Mouse (Mus musculus): ENCODE measurements around the gene Ralgapa2. TPM values are rescaled to one million over a fixed set of nuclear protein-coding genes. Genes with fewer than 3 reads are reported as not detected.
A peak's percentile ranks its signal among the peaks of the same experiment; 100 is the strongest.

Gene Ralgapa2
- total and polyA plus RNA-seq, 2 experiments from 2014 or later = 7.6 to 21.7 TPM

GRCm38 (mm10) chr2:146488291-146488690 lies 23.9 kb downstream of the Ralgapa2 start:
- WGBS = 49% methylated on average over 3 of the region's 3 CpGs
- TF ChIP-seq EP300 (IDR thresholded peaks at IDR 0.05; ENCODE audit: low read depth) (no peak), CTCF (IDR thresholded peaks at IDR 0.05; ENCODE audit: low read depth) (no peak)

GRCm38 (mm10) chr2:146482859-146483258 lies 29.3 kb downstream of the Ralgapa2 start:
- no peak for DNase-seq (ENCODE audit: low spot score)
- Histone ChIP-seq H3K36me3 (replicated peaks; ENCODE audit: control insufficient read depth, insufficient read depth, low read length) (peaks cover 22% of the 10 kb centered on the region), H3K9me3 (replicated peaks; ENCODE audit: control insufficient read depth, low read length) (no peaks in the 10 kb centered on the region), H3K27me3 (ENCODE audit: control insufficient read depth, insufficient read depth, low read length) (no peaks in the 10 kb centered on the region), H3K4me1 (ENCODE audit: control insufficient read depth, insufficient read depth) (peaks cover 12% of the 10 kb centered on the region), H3K9ac (replicated peaks; ENCODE audit: low read depth, low read length) (no peak overlapping the region), H3K4me2 (ENCODE audit: low read depth, low read length) (no peak overlapping the region), H3K27ac (ENCODE audit: low read depth) (no peak overlapping the region), H3K4me3 (ENCODE audit: low read depth, low read length) (no peak overlapping the region)
- TF ChIP-seq CTCF (IDR thresholded peaks at IDR 0.05; ENCODE audit: low read depth) = no peak
- no peak for TF ChIP-seq EP300 (IDR thresholded peaks at IDR 0.05; ENCODE audit: low read depth)
- no peak for ATAC-seq (ENCODE audit: insufficient read depth, low read depth)

More at GRCm38 (mm10) chr2:146488291-146488690, 23.9 kb downstream of the Ralgapa2 start:
- H3K4me1 ChIP-seq (ENCODE audit: control insufficient read depth, insufficient read depth) = peaks cover 37% of the 10 kb centered on the region
- ATAC-seq (ENCODE audit: insufficient read depth, low read depth) (no peak), DNase-seq (ENCODE audit: low spot score) (no peak)
- no peaks in the 10 kb centered on the region for H3K9me3 ChIP-seq (replicated peaks; ENCODE audit: control insufficient read depth, low read length)
- H3K36me3 ChIP-seq (replicated peaks; ENCODE audit: control insufficient read depth, insufficient read depth, low read length) = peaks cover 11% of the 10 kb centered on the region
- no peak overlapping the region for H3K9ac ChIP-seq (replicated peaks; ENCODE audit: low read depth, low read length)
- no peak overlapping the region for H3K4me2 ChIP-seq (ENCODE audit: low read depth, low read length)
- H3K4me3 ChIP-seq (ENCODE audit: low read depth, low read length) = no peak overlapping the region
- no peak overlapping the region for H3K27ac ChIP-seq (ENCODE audit: low read depth)
- no peaks in the 10 kb centered on the region for H3K27me3 ChIP-seq (ENCODE audit: control insufficient read depth, insufficient read depth, low read length)

GRCm38 (mm10) chr2:146477491-146477890 lies 34.7 kb downstream of the Ralgapa2 start:
- WGBS = 92% methylated on average over 4 of the region's 4 CpGs
- H3K36me3 ChIP-seq (replicated peaks; ENCODE audit: control insufficient read depth, insufficient read depth, low read length) = peaks cover 3% of the 10 kb centered on the region; the same call in 1 of the 2 replicates
- no peaks in the 10 kb centered on the region for H3K27me3 ChIP-seq (ENCODE audit: control insufficient read depth, insufficient read depth, low read length)
- DNase-seq (ENCODE audit: low spot score) = no peak
- H3K9me3 ChIP-seq (replicated peaks; ENCODE audit: control insufficient read depth, low read length) = no peaks in the 10 kb centered on the region
- H3K4me2 ChIP-seq (ENCODE audit: low read depth, low read length) = no peak overlapping the region
- no peak overlapping the region for H3K27ac ChIP-seq (ENCODE audit: low read depth)
- H3K9ac ChIP-seq (replicated peaks; ENCODE audit: low read depth, low read length) = no peak overlapping the region
- no peak overlapping the region for H3K4me3 ChIP-seq (ENCODE audit: low read depth, low read length)
- TF ChIP-seq CTCF (IDR thresholded peaks at IDR 0.05; ENCODE audit: low read depth) (no peak), EP300 (IDR thresholded peaks at IDR 0.05; ENCODE audit: low read depth) (no peak)
- ATAC-seq (ENCODE audit: insufficient read depth, low read depth) = no peak
- H3K4me1 ChIP-seq (ENCODE audit: control insufficient read depth, insufficient read depth) = peaks cover 7% of the 10 kb centered on the region; the same call in 1 of the 2 replicates

GRCm38 (mm10) chr2:146476428-146476972 lies 35.6 kb downstream of the Ralgapa2 start:
- H3K4me1 ChIP-seq (ENCODE audit: control insufficient read depth, insufficient read depth) = peaks cover 7% of the 10 kb centered on the region; the same call in 1 of the 2 replicates
- no peak overlapping the region for H3K9ac ChIP-seq (replicated peaks; ENCODE audit: low read depth, low read length)
- WGBS = 54% methylated on average over 6 of the region's 6 CpGs
- no peaks in the 10 kb centered on the region for H3K9me3 ChIP-seq (replicated peaks; ENCODE audit: control insufficient read depth, low read length)
- H3K4me2 ChIP-seq (ENCODE audit: low read depth, low read length) = no peak overlapping the region
- no peak overlapping the region for H3K27ac ChIP-seq (ENCODE audit: low read depth)
- TF ChIP-seq CTCF (IDR thresholded peaks at IDR 0.05; ENCODE audit: low read depth) = no peak
- no peak for TF ChIP-seq EP300 (IDR thresholded peaks at IDR 0.05; ENCODE audit: low read depth)
- H3K36me3 ChIP-seq (replicated peaks; ENCODE audit: control insufficient read depth, insufficient read depth, low read length) = no peaks in the 10 kb centered on the region
- DNase-seq (ENCODE audit: low spot score) (no peak), ATAC-seq (ENCODE audit: insufficient read depth, low read depth) (peak; percentile 67)
- H3K27me3 ChIP-seq (ENCODE audit: control insufficient read depth, insufficient read depth, low read length) = no peaks in the 10 kb centered on the region
- H3K4me3 ChIP-seq (ENCODE audit: low read depth, low read length) = no peak overlapping the region

- 0 out of 2 replicates have a peak, but pooled peaks have one; percentile 11 for ATAC-seq (ENCODE audit: insufficient read depth, low read depth)
These were observed 36.1 kb downstream of the Ralgapa2 start for GRCm38 (mm10) chr2:146476001-146476400.

GRCm38 (mm10) chr2:146470947-146471346 lies 41.2 kb downstream of the Ralgapa2 start:
- H3K4me2 ChIP-seq (ENCODE audit: low read depth, low read length) = no peak overlapping the region
- H3K27me3 ChIP-seq (ENCODE audit: control insufficient read depth, insufficient read depth, low read length) = no peaks in the 10 kb centered on the region
- 0 out of 2 replicates have a peak, but pooled peaks cover under 1% of the 10 kb centered on the region for H3K4me1 ChIP-seq (ENCODE audit: control insufficient read depth, insufficient read depth)
- peak; percentile 12 for DNase-seq (ENCODE audit: low spot score)
- no peaks in the 10 kb centered on the region for H3K9me3 ChIP-seq (replicated peaks; ENCODE audit: control insufficient read depth, low read length)
- no peaks in the 10 kb centered on the region for H3K36me3 ChIP-seq (replicated peaks; ENCODE audit: control insufficient read depth, insufficient read depth, low read length)
- 11% methylated on average over 5 of the region's 5 CpGs for WGBS
- no peak overlapping the region for H3K4me3 ChIP-seq (ENCODE audit: low read depth, low read length)
- ATAC-seq (ENCODE audit: insufficient read depth, low read depth) = peak; percentile 80
- H3K27ac ChIP-seq (ENCODE audit: low read depth) = 0 out of 2 replicates have a peak overlapping the region, but pooled peaks have one; percentile 0
- H3K9ac ChIP-seq (replicated peaks; ENCODE audit: low read depth, low read length) = no peak overlapping the region
- TF ChIP-seq EP300 (IDR thresholded peaks at IDR 0.05; ENCODE audit: low read depth) (no peak), CTCF (IDR thresholded peaks at IDR 0.05; ENCODE audit: low read depth) (no peak)

More at GRCm38 (mm10) chr2:146476001-146476400, 36.1 kb downstream of the Ralgapa2 start:
- no peak overlapping the region for H3K4me2 ChIP-seq (ENCODE audit: low read depth, low read length)
- no peaks in the 10 kb centered on the region for H3K9me3 ChIP-seq (replicated peaks; ENCODE audit: control insufficient read depth, low read length)
- no peaks in the 10 kb centered on the region for H3K27me3 ChIP-seq (ENCODE audit: control insufficient read depth, insufficient read depth, low read length)
- peaks cover 7% of the 10 kb centered on the region; the same call in 1 of the 2 replicates for H3K4me1 ChIP-seq (ENCODE audit: control insufficient read depth, insufficient read depth)
- no peak for DNase-seq (ENCODE audit: low spot score)
- no peak overlapping the region for H3K27ac ChIP-seq (ENCODE audit: low read depth)
- no peaks in the 10 kb centered on the region for H3K36me3 ChIP-seq (replicated peaks; ENCODE audit: control insufficient read depth, insufficient read depth, low read length)
- H3K4me3 ChIP-seq (ENCODE audit: low read depth, low read length) = no peak overlapping the region
- no peak overlapping the region for H3K9ac ChIP-seq (replicated peaks; ENCODE audit: low read depth, low read length)
- TF ChIP-seq EP300 (IDR thresholded peaks at IDR 0.05; ENCODE audit: low read depth) = no peak
- TF ChIP-seq CTCF (IDR thresholded peaks at IDR 0.05; ENCODE audit: low read depth) = no peak

Data from heart, postnatal 0 days (tissue).